Mouse (Mus musculus) lung, embryonic 14.5 days (tissue): ENCODE results near the gene Hdac7. TPM values are rescaled to one million over a fixed set of nuclear protein-coding genes. Genes with fewer than 3 reads are reported as not detected.
A peak's percentile ranks its signal among the peaks of the same experiment; 100 is the strongest.

ENCODE experiments used
- ATAC-seq: fragments of 200-750 bp; cut with Nextera tagmentation; 2 replicates; pipeline ENCODE4 v1.8.0; 2017; ENCODE audit warnings: mild to moderate bottlenecking, moderate TSS enrichment, moderate library complexity; ENCODE audit not compliant: insufficient read depth
- DNase-seq: peaks from one replicate; pipeline ENCODE4 v3.0.0-alpha.2; 2015
- H3K27ac ChIP-seq: fragments of 300-500 bp; sonication (generic); 2 replicates; pipeline ENCODE4 v1.5.1; 2014; ENCODE audit warnings: low read depth, mild to moderate bottlenecking, moderate library complexity
- H3K27me3 ChIP-seq: fragments of 300-500 bp; sonication (generic); 2 replicates; pipeline ENCODE4 v1.6.1; 2014; ENCODE audit warnings: low read length, control low read depth; ENCODE audit not compliant: insufficient read depth
- H3K36me3 ChIP-seq: fragments of 300-500 bp; sonication (generic); 2 replicates; pipeline ENCODE4 v1.6.1; 2014; ENCODE audit warnings: control low read depth; ENCODE audit not compliant: insufficient read depth
- H3K4me1 ChIP-seq: fragments of 300-500 bp; sonication (generic); 2 replicates; pipeline ENCODE4 v1.6.1; 2014; ENCODE audit warnings: antibody characterized with exemption, control low read depth; ENCODE audit not compliant: insufficient read depth
- H3K4me2 ChIP-seq: fragments of 300-500 bp; sonication (generic); 2 replicates; pipeline ENCODE4 v1.6.1; 2014; ENCODE audit warnings: mild to moderate bottlenecking
- H3K4me3 ChIP-seq: fragments of 300-500 bp; sonication (generic); 2 replicates; pipeline ENCODE4 v1.5.1; 2014; ENCODE audit warnings: low read depth, low read length
- H3K9ac ChIP-seq: fragments of 300-500 bp; sonication (generic); 2 replicates; pipeline ENCODE4 v1.6.1; 2014
- H3K9me3 ChIP-seq: fragments of 300-500 bp; sonication (generic); 2 replicates; pipeline ENCODE4 v1.6.1; 2016; ENCODE audit warnings: low read depth, low read length, control low read depth
- CTCF ChIP-seq: IDR thresholded peaks from 2 replicates; pipeline ENCODE4 v1.5.1; 2016; ENCODE audit warnings: antibody characterized with exemption, low read depth
- WGBS: fragments of 180-500 bp; shearing (Covaris S2); extraction: QIAGEN DNeasy Blood & Tissue Kit; methylation state at CpG from one replicate; pipeline ENCODE4 v1.1.7; 2014; 5-methylcytosine and 5-hydroxymethylcytosine counted together
- polyA plus RNA-seq: library from polyadenylated mRNA; unstranded; fragments of >200 nt; fragmentation: Nextera tagmentation; extraction: Ambion mirVana; gene quantifications from 2 replicates; pipeline ENCODE4 v1.2.1, GENCODE M21; 2014

Gene Hdac7
- polyA plus RNA-seq, 1 experiment from 2014 or later: 51.2 TPM

DNA sequence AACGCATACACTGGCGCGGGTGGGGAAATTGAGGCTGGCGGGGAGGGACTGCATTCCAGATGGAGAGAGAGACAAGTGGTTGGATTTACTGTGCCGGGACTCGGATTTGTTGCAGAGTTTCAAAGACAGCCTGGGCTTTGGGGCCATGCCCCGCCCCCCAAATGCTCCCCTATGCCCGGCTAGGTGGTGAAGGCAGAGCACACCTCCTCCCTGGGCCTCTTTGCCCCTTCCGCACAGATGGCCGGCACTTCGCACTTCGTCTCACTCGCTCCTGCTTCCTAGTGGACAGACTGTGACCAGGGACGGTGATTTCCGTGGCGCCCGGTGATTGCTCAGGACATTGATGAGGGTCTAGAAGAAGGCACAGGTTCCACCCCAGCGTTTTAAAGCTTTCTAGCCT is 76.1 kb downstream of the Hdac7 start:
- Histone ChIP-seq H3K4me2 (peak overlapping the region; percentile 78), H3K9me3 (no peaks in the 10 kb centered on the region), H3K4me3 (peak overlapping the region; percentile 42), H3K9ac (peak overlapping the region; percentile 59), H3K4me1 (peaks cover 39% of the 10 kb centered on the region), H3K36me3 (no peaks in the 10 kb centered on the region), H3K27me3 (peaks cover 7% of the 10 kb centered on the region; the same call in 1 of the 2 replicates), H3K27ac (peak overlapping the region; percentile 76; the same call in 1 of the 2 replicates)
- 0 out of 2 replicates have a peak, but pooled peaks have one; percentile 31 for TF ChIP-seq CTCF
- WGBS: 3% methylated on average over 18 of the region's 18 CpGs
- ATAC-seq (peak; percentile 18), DNase-seq (no peak)

DNA sequence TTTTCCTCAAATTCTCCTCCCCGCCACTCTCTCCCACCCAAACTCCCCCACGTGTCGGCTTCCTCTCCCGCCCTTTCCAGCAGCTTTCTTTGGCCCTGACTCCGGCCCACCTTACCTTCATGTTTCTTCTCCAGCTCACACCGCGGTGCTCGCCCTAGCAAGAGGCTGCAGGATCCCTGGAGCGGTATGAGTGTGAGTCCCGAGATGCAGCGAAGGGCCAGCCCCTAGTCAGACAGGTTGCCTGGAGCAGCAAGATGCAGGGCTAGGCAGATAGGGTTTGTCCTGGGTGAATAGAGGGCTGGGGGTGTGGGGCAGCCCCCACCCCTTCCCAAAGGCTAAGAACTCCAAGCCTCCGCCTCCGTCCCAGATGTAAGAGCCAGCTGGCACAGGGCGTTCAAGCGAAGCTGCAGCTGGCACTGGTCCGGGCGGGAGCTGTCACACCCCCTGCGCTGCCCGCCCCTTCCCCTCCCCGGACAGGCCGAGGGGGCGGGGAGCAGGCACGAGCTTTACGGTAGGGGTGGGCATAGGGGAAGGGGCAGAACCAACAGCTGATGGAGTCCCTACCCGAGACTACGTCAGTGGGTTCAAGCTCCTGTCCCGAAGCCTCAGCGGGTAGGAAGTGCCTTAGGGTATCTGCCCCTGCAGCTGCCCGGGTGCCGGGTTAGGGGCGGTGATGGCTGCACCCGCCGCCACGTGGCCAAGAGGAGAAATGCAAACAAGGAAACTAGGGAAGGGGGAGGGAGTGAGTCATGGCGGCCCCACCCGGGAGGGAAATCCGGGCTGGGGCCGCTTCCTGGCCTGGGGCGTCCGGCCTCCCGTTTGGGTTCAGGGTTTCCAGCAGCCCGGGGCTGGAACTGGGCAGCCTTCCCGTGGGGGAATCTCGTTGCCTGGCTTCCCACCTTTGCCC is 76.8 kb downstream of the Hdac7 start, which contains the start of gene Rapgef3:
Gene Rapgef3, minus strand, starts transcription at position 693 of the 907 bp plus-strand sequence.
- peak within 1 kb of the TSS; percentile 59 for H3K9ac ChIP-seq
- no peaks in the 10 kb centered on the region for H3K9me3 ChIP-seq
- peaks cover 32% of the 10 kb centered on the region for H3K4me1 ChIP-seq
- H3K4me2 ChIP-seq: peak within 1 kb of the TSS; percentile 78
- peak within 1 kb of the TSS; percentile 42 for H3K4me3 ChIP-seq
- peak; percentile 91 for ATAC-seq
- no peaks in the 10 kb centered on the region for H3K36me3 ChIP-seq
- peak within 1 kb of the TSS; percentile 76; the same call in 1 of the 2 replicates for H3K27ac ChIP-seq
- peaks cover 7% of the 10 kb centered on the region; the same call in 1 of the 2 replicates for H3K27me3 ChIP-seq
- under 1% methylated on average over 44 of the region's 44 CpGs for WGBS
- DNase-seq: peak; percentile 86
- TF ChIP-seq CTCF: peak; percentile 78

DNA sequence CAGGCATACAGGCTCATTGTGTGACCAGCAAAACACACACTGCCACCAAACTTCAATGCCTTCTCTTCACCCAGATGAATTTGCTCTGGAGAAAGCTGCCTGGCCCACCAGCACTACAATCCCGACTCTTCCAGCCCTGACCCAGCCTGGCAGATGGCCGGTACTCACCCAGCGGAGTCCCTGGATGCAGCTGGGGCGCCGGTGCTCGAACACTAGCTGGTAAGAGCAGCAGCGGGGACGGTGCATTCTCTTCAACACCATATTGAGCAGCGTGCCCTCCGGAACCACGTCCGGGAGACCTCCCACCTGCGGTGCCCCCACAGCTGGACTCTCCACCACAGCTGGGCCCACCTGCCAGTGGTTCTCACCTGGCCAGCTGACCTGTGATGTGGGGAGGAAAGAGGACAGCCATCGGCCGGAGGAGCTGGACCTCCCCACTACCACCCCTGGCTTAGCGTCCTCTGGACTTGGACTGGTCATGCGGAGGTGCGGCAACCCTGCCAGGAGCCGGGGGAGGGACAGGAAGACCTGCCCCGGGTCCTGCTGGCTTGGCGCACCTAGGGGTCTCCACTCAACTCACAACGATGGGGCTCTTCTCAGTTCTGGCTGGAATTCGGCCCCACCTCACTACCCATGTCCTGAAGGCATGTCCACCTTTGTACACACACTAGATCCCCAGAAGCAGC is 77.6 kb downstream of the Hdac7 start:
- H3K9ac ChIP-seq: peak overlapping the region; percentile 45
- TF ChIP-seq CTCF: no peak
- no peaks in the 10 kb centered on the region for H3K9me3 ChIP-seq
- DNase-seq (no peak), ATAC-seq (peak; percentile 4; the same call in 1 of the 2 replicates)
- peak overlapping the region; percentile 78 for H3K4me2 ChIP-seq
- H3K27ac ChIP-seq: peak overlapping the region; percentile 36; the same call in 1 of the 2 replicates
- peak overlapping the region; percentile 42 for H3K4me3 ChIP-seq
- H3K36me3 ChIP-seq: no peaks in the 10 kb centered on the region
- peaks cover 7% of the 10 kb centered on the region; the same call in 1 of the 2 replicates for H3K27me3 ChIP-seq
- H3K4me1 ChIP-seq: peaks cover 30% of the 10 kb centered on the region
- WGBS: 6% methylated on average over 23 of the region's 23 CpGs

DNA sequence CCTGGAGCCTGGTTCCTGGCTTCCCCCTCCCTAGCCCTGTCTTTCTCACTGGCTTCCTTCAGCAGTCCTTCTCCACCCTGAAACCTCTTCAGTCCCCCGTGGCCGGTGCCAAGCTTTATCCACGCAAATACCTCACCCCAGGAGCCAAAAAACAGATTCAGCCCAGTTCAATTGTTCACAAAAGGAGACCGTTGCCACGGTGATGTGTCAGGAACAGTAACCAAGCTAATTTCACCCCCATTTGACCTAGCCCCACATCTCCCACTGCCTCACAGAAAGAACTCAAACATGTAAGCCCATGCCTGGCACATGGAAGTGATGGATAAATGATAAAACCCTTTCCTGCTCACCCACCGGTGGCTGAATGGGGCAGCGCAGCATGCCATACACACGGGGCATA is 78.1 kb downstream of the Hdac7 start:
- Histone ChIP-seq H3K27ac (no peak overlapping the region), H3K4me3 (peak overlapping the region; percentile 42), H3K4me2 (peak overlapping the region; percentile 78), H3K27me3 (peaks cover 7% of the 10 kb centered on the region; the same call in 1 of the 2 replicates), H3K9me3 (no peaks in the 10 kb centered on the region), H3K36me3 (no peaks in the 10 kb centered on the region), H3K4me1 (peaks cover 30% of the 10 kb centered on the region), H3K9ac (peak overlapping the region; percentile 45; the same call in 1 of the 2 replicates)
- ATAC-seq: no peak
- DNase-seq: no peak
- no peak; the same call in 1 of the 2 replicates for TF ChIP-seq CTCF
- WGBS: 24% methylated on average over 8 of the region's 8 CpGs

DNA sequence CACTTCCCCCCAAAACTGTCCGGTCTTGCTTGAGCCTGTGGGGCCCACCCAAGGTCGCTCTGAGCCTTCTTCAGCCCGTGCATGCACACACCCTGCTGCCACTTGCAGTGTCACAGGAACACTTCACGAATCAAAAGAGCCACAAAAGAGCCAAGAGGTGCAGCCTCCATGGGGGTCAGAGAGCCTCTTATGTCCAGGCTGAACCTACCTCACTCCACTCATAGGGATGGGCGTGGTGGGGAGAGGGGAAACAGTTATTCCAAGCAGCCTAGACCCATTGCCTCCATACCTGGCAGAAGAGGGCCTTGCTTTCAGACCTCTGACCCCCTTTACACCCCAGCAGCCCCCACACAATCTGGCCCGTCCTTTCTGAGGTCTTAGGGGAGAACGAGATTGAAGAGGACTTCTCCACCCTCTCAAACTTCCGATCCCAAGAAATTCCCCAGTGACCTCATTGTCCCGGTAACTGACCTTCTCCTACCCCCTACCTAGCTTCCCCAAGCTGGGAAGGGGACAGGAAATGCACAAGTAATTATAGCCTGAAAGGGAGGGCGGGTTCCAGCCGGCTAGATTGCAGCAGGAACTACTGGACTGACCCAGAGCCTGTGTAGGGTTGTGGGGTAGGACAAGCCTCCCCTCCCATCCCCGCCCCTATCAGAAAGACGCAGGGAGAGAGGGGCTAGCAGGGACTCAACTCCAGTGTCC is 79.1 kb downstream of the Hdac7 start:
- Histone ChIP-seq H3K27me3 (peaks cover 7% of the 10 kb centered on the region; the same call in 1 of the 2 replicates), H3K4me2 (peak overlapping the region; percentile 78), H3K36me3 (0 out of 2 replicates have a peak, but pooled peaks cover 5% of the 10 kb centered on the region), H3K9me3 (no peaks in the 10 kb centered on the region), H3K9ac (peak overlapping the region; percentile 7; the same call in 1 of the 2 replicates), H3K27ac (no peak overlapping the region), H3K4me3 (peak overlapping the region; percentile 42; the same call in 1 of the 2 replicates), H3K4me1 (peaks cover 30% of the 10 kb centered on the region)
- no peak for DNase-seq
- 38% methylated on average over 13 of the region's 13 CpGs for WGBS
- ATAC-seq: no peak
- TF ChIP-seq CTCF: no peak

DNA sequence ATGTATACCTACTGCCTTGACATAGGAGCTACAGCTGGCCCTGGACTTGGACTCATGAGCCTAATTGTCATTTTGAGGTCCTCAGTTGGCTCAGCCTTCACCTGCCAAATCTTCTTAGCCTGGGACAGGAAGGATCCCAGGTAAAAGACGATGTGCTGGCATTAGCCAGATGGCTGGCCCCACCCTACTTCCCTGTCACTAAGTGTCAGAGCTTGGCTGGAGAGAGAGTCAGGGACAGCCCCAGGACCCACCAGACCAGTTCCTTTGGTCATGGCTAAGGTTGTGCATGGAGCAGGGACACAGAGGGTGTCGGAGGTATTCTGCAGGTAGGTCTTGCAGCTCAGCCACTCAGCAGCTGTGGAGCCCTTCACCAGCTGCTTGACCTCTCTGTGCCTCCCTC is 79.8 kb downstream of the Hdac7 start:
- ATAC-seq: no peak
- peaks cover 30% of the 10 kb centered on the region for H3K4me1 ChIP-seq
- 46% methylated on average over 2 of the region's 2 CpGs for WGBS
- H3K27me3 ChIP-seq: peaks cover 7% of the 10 kb centered on the region; the same call in 1 of the 2 replicates
- no peak overlapping the region for H3K9ac ChIP-seq
- no peak overlapping the region for H3K4me3 ChIP-seq
- TF ChIP-seq CTCF: no peak
- no peak for DNase-seq
- 0 out of 2 replicates have a peak, but pooled peaks cover 12% of the 10 kb centered on the region for H3K36me3 ChIP-seq
- no peak overlapping the region for H3K4me2 ChIP-seq
- H3K27ac ChIP-seq: no peak overlapping the region
- no peaks in the 10 kb centered on the region for H3K9me3 ChIP-seq
